Mouse (Mus musculus): ENCODE measurements around the gene Gm12394. TPM values are rescaled to one million over a fixed set of nuclear protein-coding genes. Genes with fewer than 3 reads are reported as not detected.
"Not testable (repeated sequence)": the region's sequence is repeated elsewhere in the genome, so short reads cannot be mapped to it uniquely, and the experiment has no call there.

Gene Gm12394
- polyA plus RNA-seq, 1 experiment from 2014 or later = 0.65 TPM

DNA sequence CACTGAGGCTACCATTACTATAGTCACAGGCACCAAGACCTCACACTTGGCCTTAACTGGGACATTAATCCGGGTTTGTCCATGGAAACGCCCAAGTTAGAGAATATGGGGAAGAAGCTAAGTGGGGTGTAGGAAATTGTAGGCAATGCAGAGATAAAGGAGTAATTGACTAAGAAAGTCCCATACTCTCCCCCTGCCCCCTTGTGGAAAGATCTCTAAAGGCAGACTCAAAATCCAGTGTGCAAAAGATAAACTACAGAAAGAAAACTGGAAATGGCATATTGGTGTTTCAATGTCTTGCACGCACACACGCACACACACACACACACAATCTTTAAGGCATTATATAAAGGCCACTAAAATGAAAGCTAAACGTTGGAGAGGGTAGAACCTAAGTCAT is 14.2 kb upstream of the Gm12394 start:
- no peak for ATAC-seq
- no peaks in the 10 kb centered on the region for H3K9me3 ChIP-seq (ENCODE audit: control insufficient read depth, low read length)
- H3K27ac ChIP-seq (ENCODE audit: low read depth, low read length) = no peak overlapping the region
- WGBS = 86% methylated on average over 5 of the region's 5 CpGs
- no peaks in the 10 kb centered on the region for H3K4me1 ChIP-seq (ENCODE audit: control insufficient read depth, insufficient read depth, low read depth, low read length)
- H3K4me3 ChIP-seq (ENCODE audit: low read length) = no peak overlapping the region
- H3K36me3 ChIP-seq (ENCODE audit: control insufficient read depth, insufficient read depth, low read length) = no peaks in the 10 kb centered on the region
- H3K27me3 ChIP-seq (replicated peaks; ENCODE audit: control insufficient read depth, insufficient read depth, low read length) = no peaks in the 10 kb centered on the region
- H3K9ac ChIP-seq (ENCODE audit: low read depth, low read length) = no peak overlapping the region
- H3K4me2 ChIP-seq (ENCODE audit: low read length) = no peak overlapping the region

DNA sequence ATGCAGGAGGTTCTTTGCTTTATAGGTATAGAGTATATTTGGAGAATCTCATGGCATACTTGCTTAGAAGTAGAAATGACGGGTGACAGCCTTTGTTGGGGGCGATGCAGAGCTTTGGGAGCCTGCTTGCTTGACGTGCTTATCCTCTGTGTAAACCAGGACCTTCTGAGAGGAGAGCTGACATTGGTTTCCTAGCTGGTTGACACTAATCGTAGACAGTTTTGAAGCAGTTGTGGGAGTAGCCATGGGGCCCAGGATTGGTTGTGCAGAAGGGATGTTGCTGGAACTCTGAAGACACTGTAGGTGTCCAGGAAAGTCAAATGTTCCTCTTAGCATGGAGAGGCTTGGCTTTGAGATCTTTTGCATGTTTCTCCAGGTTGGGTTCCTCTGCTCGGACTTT is 11.6 kb upstream of the Gm12394 start:
- Histone ChIP-seq H3K27me3 (replicated peaks; ENCODE audit: control insufficient read depth, insufficient read depth, low read length) (no peaks in the 10 kb centered on the region), H3K9ac (ENCODE audit: low read depth, low read length) (no peak overlapping the region), H3K4me3 (ENCODE audit: low read length) (no peak overlapping the region), H3K27ac (ENCODE audit: low read depth, low read length) (no peak overlapping the region), H3K9me3 (ENCODE audit: control insufficient read depth, low read length) (no peaks in the 10 kb centered on the region), H3K36me3 (ENCODE audit: control insufficient read depth, insufficient read depth, low read length) (no peaks in the 10 kb centered on the region), H3K4me2 (ENCODE audit: low read length) (no peak overlapping the region), H3K4me1 (ENCODE audit: control insufficient read depth, insufficient read depth, low read depth, low read length) (no peaks in the 10 kb centered on the region)
- no peak for ATAC-seq
- WGBS = 96% methylated on average over 5 of the region's 5 CpGs

DNA sequence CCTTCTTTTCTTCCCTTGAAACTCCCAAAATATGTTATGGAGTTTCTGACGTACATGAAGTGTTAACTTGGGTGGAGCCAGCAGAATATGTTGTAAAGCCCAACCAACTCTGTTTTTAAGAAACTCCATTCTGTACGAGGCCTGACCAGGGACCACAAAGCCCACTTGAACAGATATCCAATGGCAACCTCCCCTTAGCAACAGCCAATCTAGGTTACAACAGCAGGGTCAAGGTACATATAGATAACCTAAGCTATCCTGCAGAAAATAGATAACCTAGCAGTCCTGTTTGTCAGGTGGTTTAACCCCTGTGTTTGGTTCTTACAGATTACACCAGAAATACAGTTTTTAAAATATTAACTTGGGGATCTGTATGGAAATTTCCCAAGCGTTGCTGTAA is 10.8 kb upstream of the Gm12394 start:
- no peak overlapping the region for H3K4me2 ChIP-seq (ENCODE audit: low read length)
- no peak overlapping the region for H3K4me3 ChIP-seq (ENCODE audit: low read length)
- no peak for ATAC-seq
- H3K4me1 ChIP-seq (ENCODE audit: control insufficient read depth, insufficient read depth, low read depth, low read length) = no peaks in the 10 kb centered on the region
- H3K9me3 ChIP-seq (ENCODE audit: control insufficient read depth, low read length) = no peaks in the 10 kb centered on the region
- no peak overlapping the region for H3K9ac ChIP-seq (ENCODE audit: low read depth, low read length)
- no peaks in the 10 kb centered on the region for H3K36me3 ChIP-seq (ENCODE audit: control insufficient read depth, insufficient read depth, low read length)
- WGBS = 81% methylated on average over 3 of the region's 3 CpGs
- H3K27me3 ChIP-seq (replicated peaks; ENCODE audit: control insufficient read depth, insufficient read depth, low read length) = no peaks in the 10 kb centered on the region
- no peak overlapping the region for H3K27ac ChIP-seq (ENCODE audit: low read depth, low read length)

DNA sequence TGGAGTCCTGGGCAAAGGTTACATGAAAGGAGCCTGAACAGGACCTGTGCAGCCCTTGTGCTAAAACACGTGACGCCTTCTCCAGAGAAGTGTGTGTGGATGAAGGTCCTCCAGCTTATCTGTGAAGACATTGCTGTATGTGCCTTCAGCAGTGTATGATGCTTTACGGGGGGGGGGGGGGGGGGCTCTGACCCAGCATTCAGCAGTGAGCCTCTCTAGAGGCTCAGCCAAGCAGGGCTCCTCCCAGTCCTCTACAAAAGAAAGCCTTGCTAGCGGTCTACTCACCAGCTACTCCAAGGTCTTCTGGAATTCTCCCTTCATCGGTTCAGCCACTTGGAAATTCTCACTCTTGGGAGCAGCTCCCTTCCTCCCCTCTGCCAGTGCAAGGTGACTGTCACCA is 6.9 kb upstream of the Gm12394 start:
- H3K4me3 ChIP-seq (ENCODE audit: low read length); ATAC-seq; H3K9ac ChIP-seq (ENCODE audit: low read depth, low read length); H3K36me3 ChIP-seq (ENCODE audit: control insufficient read depth, insufficient read depth, low read length); H3K9me3 ChIP-seq (ENCODE audit: control insufficient read depth, low read length); H3K27me3 ChIP-seq (replicated peaks; ENCODE audit: control insufficient read depth, insufficient read depth, low read length); H3K27ac ChIP-seq (ENCODE audit: low read depth, low read length); H3K4me1 ChIP-seq (ENCODE audit: control insufficient read depth, insufficient read depth, low read depth, low read length); H3K4me2 ChIP-seq (ENCODE audit: low read length): not testable (repeated sequence)
- WGBS = 92% methylated on average over 4 of the region's 5 CpGs

DNA sequence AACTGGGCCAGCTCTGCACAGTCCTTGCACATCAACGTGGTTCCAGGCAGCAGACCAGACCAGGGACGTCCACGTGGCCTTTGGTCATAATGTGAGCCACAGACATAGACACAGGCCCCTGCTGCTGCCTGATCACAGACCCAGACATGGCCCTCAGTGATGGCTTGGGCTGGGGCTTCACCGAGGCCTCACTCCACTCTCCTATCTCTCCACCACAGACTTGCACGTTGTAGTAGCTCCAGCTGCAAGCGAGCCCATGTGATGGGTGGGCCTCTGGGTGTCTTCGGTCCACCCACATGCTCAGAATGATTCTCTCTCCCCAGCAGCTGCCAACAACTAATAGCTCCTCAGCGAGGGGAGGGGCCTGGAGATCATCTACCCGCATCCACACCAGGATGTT is 3.9 kb upstream of the Gm12394 start:
- ATAC-seq; H3K36me3 ChIP-seq (ENCODE audit: control insufficient read depth, insufficient read depth, low read length); H3K9ac ChIP-seq (ENCODE audit: low read depth, low read length); H3K4me3 ChIP-seq (ENCODE audit: low read length); H3K27ac ChIP-seq (ENCODE audit: low read depth, low read length); H3K4me1 ChIP-seq (ENCODE audit: control insufficient read depth, insufficient read depth, low read depth, low read length); H3K4me2 ChIP-seq (ENCODE audit: low read length); H3K9me3 ChIP-seq (ENCODE audit: control insufficient read depth, low read length); H3K27me3 ChIP-seq (replicated peaks; ENCODE audit: control insufficient read depth, insufficient read depth, low read length): not testable (repeated sequence)
- WGBS = 84% methylated on average over 9 of the region's 9 CpGs

DNA sequence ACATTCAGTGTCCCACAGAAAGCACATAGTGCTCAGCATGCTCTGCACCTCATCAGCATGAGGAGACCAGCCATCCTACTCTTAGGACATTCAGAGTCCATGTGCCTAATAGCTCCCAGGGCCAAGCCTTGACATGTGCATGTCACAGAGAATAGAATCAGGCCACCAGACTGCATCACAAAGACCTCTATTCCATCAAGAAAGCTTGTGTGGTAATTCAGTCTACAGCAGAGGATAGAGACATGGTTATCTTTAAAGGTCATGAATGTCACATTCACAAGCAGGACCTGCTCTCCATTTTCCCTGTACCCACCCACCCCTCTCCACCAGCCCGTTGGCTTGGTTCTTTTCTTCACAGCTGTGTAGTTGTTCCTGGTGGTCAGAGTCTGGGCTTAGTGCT is 2.8 kb downstream of the Gm12394 start, which contains the start of gene Fam205a1:
TSS of gene Fam205a1 (minus strand) at position 101 of the 400 bp plus-strand sequence.
- not testable (repeated sequence) for H3K9ac ChIP-seq (ENCODE audit: low read depth, low read length); H3K4me3 ChIP-seq (ENCODE audit: low read length); H3K27me3 ChIP-seq (replicated peaks; ENCODE audit: control insufficient read depth, insufficient read depth, low read length); H3K4me2 ChIP-seq (ENCODE audit: low read length); H3K36me3 ChIP-seq (ENCODE audit: control insufficient read depth, insufficient read depth, low read length); H3K4me1 ChIP-seq (ENCODE audit: control insufficient read depth, insufficient read depth, low read depth, low read length); H3K9me3 ChIP-seq (ENCODE audit: control insufficient read depth, low read length); H3K27ac ChIP-seq (ENCODE audit: low read depth, low read length); ATAC-seq
- 100% methylated on average over 1 of the region's 1 CpGs for WGBS

DNA sequence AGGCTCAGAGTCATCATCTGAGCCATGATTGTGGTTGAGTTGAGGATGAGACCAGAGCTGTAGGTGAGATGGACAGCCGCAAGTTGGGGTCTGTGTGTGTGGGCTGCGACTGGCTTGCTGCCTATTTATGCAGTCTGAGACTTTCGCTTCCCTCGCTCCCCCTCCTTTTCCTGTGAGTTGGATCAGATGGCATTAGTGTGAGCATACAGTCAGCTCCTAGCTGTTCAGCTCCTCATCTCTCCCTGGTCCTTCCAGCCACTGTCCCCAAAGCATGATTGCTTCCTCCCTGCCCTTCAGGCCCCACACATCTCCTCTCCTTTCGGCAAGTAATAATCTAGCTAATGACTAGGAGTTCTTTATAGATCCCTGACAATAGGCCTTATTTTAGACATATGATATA is 82.7 kb downstream of the Gm12394 start, which contains the start of gene Ccl21a:
TSS of gene Ccl21a (minus strand) at position 101 of the 400 bp plus-strand sequence.
- H3K4me1 ChIP-seq (ENCODE audit: control insufficient read depth, insufficient read depth, low read depth, low read length); H3K27me3 ChIP-seq (replicated peaks; ENCODE audit: control insufficient read depth, insufficient read depth, low read length); H3K36me3 ChIP-seq (ENCODE audit: control insufficient read depth, insufficient read depth, low read length); H3K27ac ChIP-seq (ENCODE audit: low read depth, low read length); H3K9me3 ChIP-seq (ENCODE audit: control insufficient read depth, low read length); H3K4me2 ChIP-seq (ENCODE audit: low read length); H3K9ac ChIP-seq (ENCODE audit: low read depth, low read length); ATAC-seq; H3K4me3 ChIP-seq (ENCODE audit: low read length): not testable (repeated sequence)
- WGBS = no CpG with 5 or more reads among the region's 5 CpGs

DNA sequence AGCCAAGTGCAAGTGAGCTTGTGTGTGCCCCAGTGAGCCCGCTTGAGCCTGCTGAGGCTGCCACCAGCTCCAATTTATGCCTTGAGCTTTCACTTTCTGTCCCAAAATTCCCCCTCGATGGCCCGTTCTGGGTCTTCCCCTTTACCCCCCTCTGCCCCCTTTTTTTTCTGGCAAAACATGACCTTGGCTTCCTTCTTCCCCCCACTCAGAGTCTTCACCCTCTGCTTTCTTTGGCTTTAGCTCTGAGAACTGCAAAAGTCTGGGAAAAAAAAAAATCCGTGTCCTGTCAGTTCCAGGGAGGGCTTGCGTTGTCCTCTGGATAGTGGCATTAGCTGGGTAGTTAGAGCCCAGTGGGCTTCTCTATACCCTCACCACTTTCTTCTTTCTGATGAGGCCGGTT is 100.1 kb downstream of the Gm12394 start, which contains the start of gene Ccl19:
TSS of gene Ccl19 (minus strand) at position 101 of the 400 bp plus-strand sequence.
- not testable (repeated sequence) for H3K9me3 ChIP-seq (ENCODE audit: control insufficient read depth, low read length); H3K4me3 ChIP-seq (ENCODE audit: low read length); H3K9ac ChIP-seq (ENCODE audit: low read depth, low read length); H3K4me1 ChIP-seq (ENCODE audit: control insufficient read depth, insufficient read depth, low read depth, low read length); H3K27me3 ChIP-seq (replicated peaks; ENCODE audit: control insufficient read depth, insufficient read depth, low read length); H3K4me2 ChIP-seq (ENCODE audit: low read length); H3K36me3 ChIP-seq (ENCODE audit: control insufficient read depth, insufficient read depth, low read length); H3K27ac ChIP-seq (ENCODE audit: low read depth, low read length); ATAC-seq
- WGBS = no CpG with 5 or more reads among the region's 6 CpGs

DNA sequence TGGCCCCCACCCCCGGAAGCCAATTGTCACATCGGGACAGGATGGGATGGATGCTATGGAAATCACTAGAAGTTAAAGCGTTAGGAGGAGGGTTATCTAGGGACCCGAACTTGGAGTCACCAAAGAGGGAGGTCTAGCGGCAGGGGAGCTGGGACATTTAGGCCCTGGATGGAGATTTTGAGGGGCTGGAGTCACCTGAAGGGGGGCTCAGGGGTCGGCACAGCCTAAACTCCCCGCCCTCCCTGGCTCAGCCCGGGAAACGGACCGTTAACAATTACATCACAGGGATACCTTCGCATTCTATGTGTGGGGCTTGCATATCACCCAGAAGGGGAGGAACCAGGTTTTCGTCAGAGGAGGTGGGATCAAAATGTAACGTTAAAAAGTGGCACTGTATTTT is 121.3 kb downstream of the Gm12394 start, which contains the start of gene 4930578G10Rik:
TSS of gene 4930578G10Rik (plus strand) at position 301 of the 400 bp plus-strand sequence.
- H3K27me3 ChIP-seq (replicated peaks; ENCODE audit: control insufficient read depth, insufficient read depth, low read length); H3K4me1 ChIP-seq (ENCODE audit: control insufficient read depth, insufficient read depth, low read depth, low read length); H3K36me3 ChIP-seq (ENCODE audit: control insufficient read depth, insufficient read depth, low read length); H3K27ac ChIP-seq (ENCODE audit: low read depth, low read length); H3K4me2 ChIP-seq (ENCODE audit: low read length); H3K4me3 ChIP-seq (ENCODE audit: low read length); H3K9me3 ChIP-seq (ENCODE audit: control insufficient read depth, low read length); ATAC-seq; H3K9ac ChIP-seq (ENCODE audit: low read depth, low read length): not testable (repeated sequence)
- WGBS = no CpG with 5 or more reads among the region's 13 CpGs
